Mouse (Mus musculus): Measurements from ENCODE around the gene Tmeff1.
"Not testable (repeated sequence)": the region's sequence is repeated elsewhere in the genome, so short reads cannot be mapped to it uniquely, and the experiment has no call there.

The Tmeff1 gene

GRCm38 (mm10) chr4:48677276-48677675, 92.3 kb downstream of the Tmeff1 start:
- DNase-seq (ENCODE audit: low read depth): no peak

GRCm38 (mm10) chr4:48677812-48678211, 92.8 kb downstream of the Tmeff1 start:
- no peak for DNase-seq (ENCODE audit: low read depth)

GRCm38 (mm10) chr4:48678793-48679192, 93.8 kb downstream of the Tmeff1 start:
- no peak for DNase-seq (ENCODE audit: low read depth)

GRCm38 (mm10) chr4:48679728-48680127, 94.8 kb downstream of the Tmeff1 start:
- DNase-seq (ENCODE audit: low read depth): peak; percentile 7

GRCm38 (mm10) chr4:48680214-48680613, 95.2 kb downstream of the Tmeff1 start:
- DNase-seq (ENCODE audit: low read depth): no peak

GRCm38 (mm10) chr4:48680648-48681343, 95.8 kb downstream of the Tmeff1 start:
- peak; percentile 79 for DNase-seq (ENCODE audit: low read depth)

- no peak for DNase-seq (ENCODE audit: low read depth)
These were observed 98.2 kb downstream of the Tmeff1 start for GRCm38 (mm10) chr4:48683126-48683525.

GRCm38 (mm10) chr4:48683633-48684209, 98.7 kb downstream of the Tmeff1 start:
- not testable (repeated sequence) for DNase-seq (ENCODE audit: low read depth)

- DNase-seq (ENCODE audit: low read depth): no peak
These were observed 99.7 kb downstream of the Tmeff1 start for GRCm38 (mm10) chr4:48684593-48685187.

GRCm38 (mm10) chr4:48688148-48688547, 103.2 kb downstream of the Tmeff1 start:
- no peak for DNase-seq (ENCODE audit: low read depth)

- DNase-seq (ENCODE audit: low read depth): peak; percentile 59
These were observed 105.7 kb downstream of the Tmeff1 start for GRCm38 (mm10) chr4:48690640-48691039.

- peak; percentile 38 for DNase-seq (ENCODE audit: low read depth)
These were observed 106.9 kb downstream of the Tmeff1 start for GRCm38 (mm10) chr4:48691793-48692437.

- no peak for DNase-seq (ENCODE audit: low read depth)
These were observed 107.8 kb downstream of the Tmeff1 start for GRCm38 (mm10) chr4:48692736-48693292.

- no peak for DNase-seq (ENCODE audit: low read depth)
These were observed 111.7 kb downstream of the Tmeff1 start for GRCm38 (mm10) chr4:48696706-48697105.

- no peak for DNase-seq (ENCODE audit: low read depth)
These were observed 112.3 kb downstream of the Tmeff1 start for GRCm38 (mm10) chr4:48697302-48697701.
